Mouse (Mus musculus) lung, postnatal 14 days (tissue): Measurements from ENCODE around the gene Fam241b.

Source experiments
- DNase-seq: peaks from one replicate; pipeline ENCODE4 v3.0.0; 2021

Gene Fam241b

GRCm38 (mm10) chr10:62143820-62144219 is at the start of gene Fam241b:
Fam241b (minus strand) TSS chr10:62143920.
- no peak for DNase-seq

- no peak for DNase-seq
These were observed 49.0 kb upstream of the Fam241b start for GRCm38 (mm10) chr10:62192701-62193157.

- no peak for DNase-seq
These were observed 47.1 kb upstream of the Fam241b start for GRCm38 (mm10) chr10:62190821-62191220.

GRCm38 (mm10) chr10:62189910-62190309 is 46.2 kb upstream of the Fam241b start:
- peak; percentile 60 for DNase-seq

GRCm38 (mm10) chr10:62189303-62189702 is 45.6 kb upstream of the Fam241b start:
- no peak for DNase-seq

GRCm38 (mm10) chr10:62186882-62187281 is 43.2 kb upstream of the Fam241b start:
- peak; percentile 91 for DNase-seq

- peak; percentile 97 for DNase-seq
These were observed 39.3 kb upstream of the Fam241b start for GRCm38 (mm10) chr10:62183053-62183452.

GRCm38 (mm10) chr10:62182471-62183014 is 38.8 kb upstream of the Fam241b start:
- DNase-seq, result no peak

GRCm38 (mm10) chr10:62181701-62182100 is 38.0 kb upstream of the Fam241b start:
- no peak for DNase-seq

- DNase-seq, result no peak
These were observed 36.2 kb upstream of the Fam241b start for GRCm38 (mm10) chr10:62179944-62180343.

GRCm38 (mm10) chr10:62174533-62175313 is 31.0 kb upstream of the Fam241b start:
- DNase-seq, result no peak

- no peak for DNase-seq
These were observed 30.3 kb upstream of the Fam241b start for GRCm38 (mm10) chr10:62173941-62174448.

- no peak for DNase-seq
These were observed 29.3 kb upstream of the Fam241b start for GRCm38 (mm10) chr10:62172841-62173553.

- no peak for DNase-seq
These were observed 18.7 kb upstream of the Fam241b start for GRCm38 (mm10) chr10:62162410-62162809.

- DNase-seq, result no peak
These were observed 6.2 kb upstream of the Fam241b start for GRCm38 (mm10) chr10:62149929-62150328.

GRCm38 (mm10) chr10:62147466-62148248 is 3.9 kb upstream of the Fam241b start:
- DNase-seq, result no peak

- DNase-seq, result no peak
These were observed 2.2 kb upstream of the Fam241b start for GRCm38 (mm10) chr10:62145957-62146356.

- no peak for DNase-seq
These were observed 5.7 kb downstream of the Fam241b start for GRCm38 (mm10) chr10:62138040-62138439.

- DNase-seq, result no peak
These were observed 6.6 kb downstream of the Fam241b start for GRCm38 (mm10) chr10:62137150-62137549.

- no peak for DNase-seq
These were observed 7.8 kb downstream of the Fam241b start for GRCm38 (mm10) chr10:62135696-62136470.

- peak; percentile 1 for DNase-seq
These were observed 10.9 kb downstream of the Fam241b start, which contains the start of gene Neurog3 for GRCm38 (mm10) chr10:62132691-62133281. Neurog3 (plus strand) TSS chr10:62133090.
